Mouse (Mus musculus): Measurements from ENCODE around the gene Zfp12. TPM values are rescaled to one million over a fixed set of nuclear protein-coding genes. Genes with fewer than 3 reads are reported as not detected.
"Not testable (repeated sequence)": the region's sequence is repeated elsewhere in the genome, so short reads cannot be mapped to it uniquely, and the experiment has no call there.

The Zfp12 gene
- polyA plus RNA-seq (2012; rRNA removed), result 20.2 and 22.5 TPM in 2 replicates

DNA sequence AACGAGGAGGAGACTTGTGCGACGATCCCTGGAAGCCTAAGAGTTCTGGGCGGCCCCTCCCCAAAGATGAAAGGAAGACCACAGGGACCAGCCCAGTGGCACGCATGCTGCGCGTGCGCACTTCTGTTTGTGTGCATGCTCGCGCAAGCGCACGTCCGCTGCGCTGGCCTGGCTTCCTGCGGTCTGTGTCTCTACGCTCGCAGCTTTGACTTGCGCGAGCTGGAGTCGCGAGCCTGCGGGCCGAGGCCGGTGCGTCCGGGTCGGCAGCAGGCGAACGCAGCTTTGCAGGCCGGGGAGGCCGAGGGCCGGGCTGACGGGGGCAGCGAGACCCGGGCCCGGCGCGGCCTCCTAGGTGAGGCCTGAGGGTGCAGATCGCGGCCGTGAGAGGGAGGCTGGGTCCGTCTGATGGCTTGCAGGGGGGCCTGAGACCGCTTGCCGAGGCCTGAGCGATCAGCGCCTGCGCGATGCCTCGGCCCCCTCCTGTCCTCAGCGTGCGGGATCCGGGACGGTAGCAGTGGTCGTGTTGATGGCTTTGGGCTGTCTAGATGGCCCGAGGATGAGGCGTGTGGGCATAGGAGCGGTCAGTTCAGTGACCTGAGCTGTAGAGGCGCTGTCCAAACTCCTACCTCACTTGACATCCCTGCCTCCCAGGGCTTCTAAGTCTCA lies at the start of gene Zfp12:
Zfp12 (plus strand) TSS at position 136 of the 666 bp plus-strand sequence.
- peak; percentile 93 to 97 for DNase-seq (ENCODE audit: extremely low spot score in 1 of 2, low spot score in 1 of 2)

DNA sequence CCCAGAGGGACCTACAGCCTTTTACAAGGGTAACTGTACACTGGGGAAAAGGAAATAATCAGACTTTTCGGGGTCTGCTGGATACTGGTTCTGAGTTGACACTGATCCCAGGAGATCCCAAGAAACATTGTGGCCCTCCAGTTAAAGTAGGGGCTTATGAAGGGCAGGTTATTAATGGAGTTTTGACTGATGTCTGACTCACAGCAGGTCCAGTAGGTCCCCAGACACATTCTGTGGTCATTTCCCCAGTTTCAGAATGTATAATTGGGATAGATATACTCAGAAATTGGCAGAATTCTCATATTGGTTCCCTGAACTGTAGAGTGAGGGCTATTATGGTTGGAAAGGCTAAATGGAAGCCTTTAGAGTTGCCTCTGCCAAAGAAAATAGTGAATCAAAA lies 46.9 kb upstream of the Zfp12 start:
- DNase-seq (ENCODE audit: extremely low spot score in 1 of 2, low spot score in 1 of 2), result not testable (repeated sequence)

DNA sequence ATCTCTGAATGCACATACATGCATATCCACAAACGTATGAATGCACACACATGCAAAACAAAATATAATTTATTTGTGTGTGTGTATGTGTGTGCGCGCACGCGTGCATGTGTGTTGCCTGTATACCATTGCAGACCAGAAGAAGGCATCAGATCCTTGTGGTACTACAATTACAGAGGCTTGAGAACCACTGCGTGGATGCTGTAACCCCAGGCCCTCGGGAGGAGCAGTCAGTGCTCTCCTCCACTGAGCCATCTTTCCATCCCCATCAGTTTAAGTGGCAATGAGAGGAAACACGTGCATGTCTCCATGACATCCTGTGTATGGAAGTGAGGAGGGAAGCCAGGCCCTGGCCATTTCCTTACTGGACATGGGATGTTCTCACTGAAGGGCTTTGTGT lies 42.2 kb upstream of the Zfp12 start:
- no peak for DNase-seq (ENCODE audit: extremely low spot score in 1 of 2, low spot score in 1 of 2)

DNA sequence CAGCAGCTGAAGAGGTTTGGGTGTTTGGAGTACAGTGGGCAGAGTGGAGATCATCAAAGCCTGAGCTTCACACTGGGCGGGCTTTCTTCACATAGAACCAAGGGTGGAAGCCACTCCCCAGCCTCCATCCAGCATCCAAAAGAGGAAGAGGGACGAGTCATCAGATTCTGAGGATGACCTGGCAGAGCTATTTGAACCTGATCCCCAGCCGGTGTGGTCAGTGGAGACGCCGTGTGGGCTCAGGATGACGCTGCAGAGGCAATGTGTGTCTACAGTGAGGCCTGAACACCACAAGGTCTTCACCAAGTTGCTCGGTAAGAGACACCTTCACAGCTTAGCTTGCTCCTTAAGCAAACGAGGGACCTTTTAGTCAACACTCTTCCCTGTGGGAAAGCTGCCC lies 40.2 kb upstream of the Zfp12 start:
- not testable (repeated sequence) for DNase-seq (ENCODE audit: extremely low spot score in 1 of 2, low spot score in 1 of 2)

DNA sequence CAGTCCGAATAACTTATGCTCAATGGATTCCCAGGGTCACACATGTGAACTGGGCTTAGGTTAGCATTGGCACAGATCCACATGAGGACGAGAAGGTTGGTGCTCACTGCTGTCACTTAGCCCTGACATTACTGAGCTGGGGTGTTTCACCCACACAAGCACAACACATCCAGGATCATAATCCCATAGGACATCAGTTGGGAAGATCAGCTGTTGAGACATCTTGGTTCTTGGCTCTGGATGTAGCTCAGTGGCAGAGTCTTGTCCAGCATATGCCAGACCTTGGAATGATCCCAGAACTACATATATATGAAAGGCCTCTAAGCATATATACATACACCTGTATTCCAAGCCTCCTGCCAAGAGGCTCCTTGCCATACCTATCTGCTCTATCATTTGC lies 39.8 kb upstream of the Zfp12 start:
- no peak for DNase-seq (ENCODE audit: extremely low spot score in 1 of 2, low spot score in 1 of 2)

DNA sequence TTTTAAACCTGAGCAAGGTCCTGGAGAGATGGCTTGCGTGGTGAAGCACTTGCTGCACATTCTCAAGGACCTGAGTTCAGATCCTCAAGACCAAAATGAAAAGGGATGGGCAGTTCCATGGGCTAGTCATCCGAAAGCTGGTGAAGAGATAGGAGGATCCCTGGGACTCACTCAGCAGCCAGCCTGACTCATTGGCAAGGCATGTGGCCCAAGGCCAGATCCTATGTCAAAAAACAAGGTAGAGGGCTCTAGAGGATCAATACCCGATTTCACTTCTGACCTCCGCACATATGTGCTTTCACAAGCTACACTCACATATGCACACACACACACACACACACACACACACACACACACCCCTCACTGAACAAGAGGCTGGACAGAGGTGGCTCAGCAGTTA lies 38.5 kb upstream of the Zfp12 start:
- no peak for DNase-seq (ENCODE audit: extremely low spot score in 1 of 2, low spot score in 1 of 2)

DNA sequence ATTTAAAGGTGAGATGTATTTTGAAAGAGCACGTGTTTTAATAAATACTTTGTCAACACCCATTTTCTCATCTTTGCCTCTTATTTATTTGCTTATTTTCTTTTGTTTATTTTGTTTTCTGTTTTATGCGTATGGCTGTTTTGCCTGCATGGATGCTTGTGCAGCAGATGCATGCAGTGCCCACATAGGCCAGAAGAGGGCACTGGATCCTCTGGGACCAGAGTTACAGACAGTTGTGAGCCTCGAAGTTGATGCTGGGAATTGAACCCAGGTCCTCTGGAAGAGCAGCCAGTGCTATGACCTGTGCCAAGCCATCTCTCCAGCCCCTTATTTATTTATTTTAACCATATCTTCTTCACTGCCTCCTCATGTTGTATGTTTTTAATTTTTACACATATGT lies 29.9 kb upstream of the Zfp12 start:
- DNase-seq (ENCODE audit: extremely low spot score in 1 of 2, low spot score in 1 of 2), result no peak

DNA sequence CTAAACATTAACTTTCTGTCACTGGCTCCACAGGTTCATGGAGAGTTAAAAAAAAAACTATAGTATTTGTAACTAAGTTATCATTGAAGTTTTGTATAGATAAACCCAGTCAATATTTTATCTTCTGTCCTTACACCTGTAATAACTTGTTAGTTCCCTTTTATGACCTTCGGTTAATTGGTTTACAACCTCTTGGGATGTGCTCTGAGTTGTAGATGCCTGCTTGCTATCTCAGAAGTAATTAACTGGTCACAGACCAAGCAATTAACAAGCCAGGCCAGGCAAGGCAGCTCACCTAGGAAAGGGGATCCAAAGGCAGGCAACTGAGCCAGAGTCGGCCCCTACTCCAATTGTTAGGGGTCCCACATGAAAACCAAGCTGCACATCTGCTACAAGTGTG lies 21.1 kb upstream of the Zfp12 start:
- no peak for DNase-seq (ENCODE audit: extremely low spot score in 1 of 2, low spot score in 1 of 2)

DNA sequence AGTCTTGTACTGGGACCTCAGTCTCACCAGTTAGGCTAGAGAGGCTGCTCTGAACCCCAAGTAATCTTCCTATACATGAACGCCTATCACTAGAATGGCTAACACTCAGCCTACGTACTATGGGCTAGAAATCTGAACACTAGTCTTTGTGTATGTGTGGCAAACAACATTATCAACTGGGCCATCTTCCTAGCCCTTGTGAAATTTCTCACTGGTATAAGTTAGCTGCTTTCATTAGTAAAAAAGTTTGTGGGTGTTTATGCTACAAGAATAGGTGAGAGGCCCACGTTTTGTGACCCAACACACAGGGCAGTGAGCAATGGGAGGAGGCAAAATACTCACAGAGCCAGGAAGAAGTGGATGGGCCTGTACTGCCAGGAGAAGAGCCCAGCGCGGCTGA lies 14.0 kb upstream of the Zfp12 start:
- no peak for DNase-seq (ENCODE audit: extremely low spot score in 1 of 2, low spot score in 1 of 2)

DNA sequence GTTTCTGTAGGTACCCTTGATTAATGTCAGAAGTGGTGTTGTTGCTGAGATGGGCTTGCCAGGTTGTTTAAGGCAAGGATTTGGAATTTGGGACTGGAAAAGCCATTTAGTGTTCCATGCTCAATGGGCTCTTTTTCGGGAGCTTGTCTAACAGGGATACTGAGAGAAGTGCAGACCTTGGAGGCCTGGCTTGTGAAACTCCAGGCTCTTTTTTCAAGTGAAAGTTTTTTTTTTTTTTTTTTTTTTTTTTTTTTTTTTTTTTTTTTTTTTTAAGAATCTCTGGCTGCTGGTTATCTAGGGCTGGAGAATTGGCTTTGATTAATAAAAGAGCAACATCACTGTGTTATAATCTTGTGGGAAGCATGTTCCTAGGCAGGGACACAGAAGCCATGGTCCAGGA lies 12.7 kb upstream of the Zfp12 start:
- DNase-seq (ENCODE audit: extremely low spot score in 1 of 2, low spot score in 1 of 2), result no peak

DNA sequence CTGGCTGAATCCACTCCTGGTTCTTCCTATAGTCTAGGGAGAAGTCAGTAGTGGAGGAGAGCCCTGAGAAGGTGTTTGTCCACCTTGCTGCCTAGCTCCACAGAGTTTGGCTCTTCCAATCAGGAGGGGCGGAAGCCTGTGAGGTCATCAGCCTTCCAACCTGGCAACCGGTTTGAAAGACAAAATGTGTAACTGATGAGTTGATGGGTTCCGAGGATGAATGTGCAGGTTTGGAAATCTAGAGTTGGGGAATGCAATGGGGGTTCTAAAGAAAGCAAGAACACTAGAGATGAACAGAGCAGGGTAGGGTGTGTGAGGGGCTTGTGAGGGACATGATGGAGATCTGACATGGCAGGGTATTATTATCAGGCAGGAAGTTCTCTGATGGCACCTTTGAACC lies 8.2 kb upstream of the Zfp12 start, which contains the start of gene Spdye4a:
Spdye4a (minus strand) TSS at position 101 of the 400 bp plus-strand sequence.
- DNase-seq (ENCODE audit: extremely low spot score in 1 of 2, low spot score in 1 of 2), result no peak

DNA sequence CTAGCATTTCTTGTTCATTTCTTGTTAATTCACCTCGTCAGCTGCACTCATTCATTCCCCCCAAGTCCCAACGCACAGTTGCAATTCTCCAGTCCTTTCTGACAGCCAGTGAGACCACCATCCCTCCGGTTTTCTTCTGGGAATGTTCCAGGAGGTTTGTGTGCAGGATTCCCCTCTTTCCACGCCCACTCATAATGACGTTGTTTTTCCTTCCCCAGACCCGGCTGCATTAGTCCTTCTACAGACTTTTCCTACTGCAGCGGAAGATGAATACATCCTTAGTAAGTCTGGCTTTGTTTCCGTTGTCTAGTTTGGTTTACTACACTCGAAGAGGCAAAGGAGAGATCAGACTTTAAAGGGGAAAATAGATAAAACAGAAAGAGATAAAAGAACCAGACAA lies 1.1 kb downstream of the Zfp12 start:
- no peak for DNase-seq (ENCODE audit: extremely low spot score in 1 of 2, low spot score in 1 of 2)

DNA sequence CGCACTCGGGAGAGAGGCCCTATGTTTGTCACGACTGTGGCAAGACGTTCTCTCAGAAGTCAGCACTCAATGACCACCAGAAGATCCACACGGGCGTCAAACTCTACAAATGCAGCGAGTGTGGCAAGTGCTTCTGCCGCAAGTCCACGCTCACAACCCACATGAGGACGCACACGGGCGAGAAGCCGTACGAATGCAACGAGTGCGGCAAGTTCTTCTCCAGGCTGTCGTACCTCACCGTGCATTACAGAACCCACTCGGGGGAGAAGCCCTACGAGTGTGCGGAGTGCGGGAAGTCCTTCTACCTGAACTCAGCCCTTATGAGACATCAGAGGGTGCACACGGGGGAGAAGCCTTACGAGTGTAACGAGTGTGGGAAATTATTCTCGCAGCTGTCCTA lies 10.0 kb downstream of the Zfp12 start:
- no peak for DNase-seq (ENCODE audit: extremely low spot score in 1 of 2, low spot score in 1 of 2)

DNA sequence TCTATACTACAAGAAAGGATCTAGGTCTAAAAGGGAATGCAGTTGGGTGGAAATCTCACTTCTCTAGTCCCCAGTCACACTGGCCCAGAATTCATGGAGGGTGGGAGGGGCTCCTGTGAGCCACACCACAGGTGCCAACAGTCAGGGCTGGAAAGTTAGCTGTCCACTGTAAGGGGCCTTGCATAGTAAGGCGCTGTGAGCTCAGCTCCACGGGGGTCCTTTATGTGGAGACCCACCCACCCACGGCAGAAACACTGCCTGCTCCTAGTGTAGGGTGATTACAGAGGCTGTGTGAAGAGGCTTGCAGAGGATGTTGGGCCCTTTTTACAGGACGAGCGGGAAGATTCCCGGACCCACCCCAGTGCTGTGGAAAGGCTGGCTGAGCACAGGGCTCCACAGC lies 17.1 kb downstream of the Zfp12 start:
- DNase-seq (ENCODE audit: extremely low spot score in 1 of 2, low spot score in 1 of 2), result no peak

DNA sequence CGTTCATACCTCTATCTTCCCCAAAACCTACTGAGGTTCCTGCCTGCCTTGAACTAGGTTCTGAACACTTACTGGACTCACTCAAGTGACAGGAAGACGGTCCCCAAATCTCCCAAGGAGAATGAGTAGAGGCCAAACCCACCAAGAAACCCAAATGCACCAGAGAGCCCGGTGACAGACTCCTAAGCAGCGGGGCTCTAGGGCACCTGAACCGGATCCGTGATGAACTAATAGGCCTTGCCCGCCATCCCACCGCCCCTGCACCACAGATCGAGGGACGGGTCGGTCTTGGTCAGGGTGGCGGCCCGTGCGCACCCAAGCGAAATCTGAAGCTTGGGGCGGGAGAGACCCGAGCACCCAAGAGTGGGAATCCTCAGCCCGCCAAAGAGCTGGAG lies 17.8 kb downstream of the Zfp12 start:
- no peak for DNase-seq (ENCODE audit: extremely low spot score in 1 of 2, low spot score in 1 of 2)

DNA sequence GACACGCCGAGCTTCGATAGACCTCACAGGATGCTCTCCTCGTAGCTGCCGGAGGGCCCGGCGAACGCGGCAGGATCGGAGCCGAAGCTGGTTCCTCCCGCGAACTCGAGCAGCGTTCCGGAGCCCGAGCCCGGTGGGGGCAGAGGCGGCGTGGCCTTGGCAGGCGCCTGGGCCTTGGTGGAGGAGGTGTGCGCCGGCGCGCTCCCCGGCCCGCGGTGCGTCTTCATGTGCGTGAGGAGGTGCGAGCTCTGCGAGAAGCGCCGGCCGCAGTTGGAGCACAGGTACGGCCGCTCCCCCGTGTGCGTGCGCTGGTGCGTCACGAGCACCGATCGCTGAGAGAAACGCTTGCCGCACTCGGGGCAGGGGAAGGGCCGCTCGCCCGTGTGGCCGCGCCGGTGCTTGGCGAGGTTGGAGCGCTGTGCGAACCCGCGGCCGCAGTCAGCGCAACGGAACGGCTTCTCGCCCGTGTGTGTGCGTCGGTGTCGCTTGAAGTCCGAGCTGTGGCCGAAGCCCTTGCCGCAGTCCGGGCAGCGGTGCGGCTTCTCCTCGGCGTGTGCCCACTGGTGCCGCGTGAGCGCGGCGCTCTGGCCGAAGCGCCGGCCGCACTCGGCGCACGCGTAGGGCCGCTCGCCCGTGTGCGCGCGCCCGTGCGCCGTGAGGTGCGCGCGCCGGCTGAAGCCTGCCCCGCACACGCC lies 18.4 kb downstream of the Zfp12 start:
- DNase-seq (ENCODE audit: extremely low spot score in 1 of 2, low spot score in 1 of 2), result no peak

DNA sequence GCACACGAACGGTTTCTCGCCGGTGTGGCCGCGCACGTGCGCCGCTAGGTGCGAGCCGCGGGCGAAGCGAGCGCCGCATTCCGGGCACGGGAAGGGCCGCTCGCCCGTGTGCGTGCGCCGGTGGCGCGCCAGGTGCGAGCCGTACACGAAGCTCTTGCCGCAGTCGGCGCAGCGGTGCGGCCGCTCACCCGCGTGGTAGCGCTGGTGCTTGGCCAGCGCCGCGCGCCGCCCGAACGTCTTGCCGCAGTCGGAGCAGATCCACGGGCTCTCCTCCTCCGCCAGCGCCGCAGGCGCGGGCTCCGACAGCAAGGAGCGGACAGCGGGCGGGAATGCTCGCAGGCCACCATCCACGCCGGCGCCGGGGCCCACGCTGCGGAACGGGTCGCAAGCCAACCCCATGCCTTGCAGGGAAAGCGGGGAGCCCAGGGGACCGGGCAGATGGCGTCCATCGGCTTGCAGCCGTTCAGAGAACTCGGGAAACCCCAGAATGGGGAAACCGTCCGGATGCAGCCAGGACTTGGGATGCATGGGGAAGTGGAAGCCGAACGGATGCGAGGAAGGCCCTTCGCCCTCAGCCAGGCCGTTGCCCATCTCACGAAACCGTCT lies 19.0 kb downstream of the Zfp12 start:
- DNase-seq (ENCODE audit: extremely low spot score in 1 of 2, low spot score in 1 of 2), result no peak

DNA sequence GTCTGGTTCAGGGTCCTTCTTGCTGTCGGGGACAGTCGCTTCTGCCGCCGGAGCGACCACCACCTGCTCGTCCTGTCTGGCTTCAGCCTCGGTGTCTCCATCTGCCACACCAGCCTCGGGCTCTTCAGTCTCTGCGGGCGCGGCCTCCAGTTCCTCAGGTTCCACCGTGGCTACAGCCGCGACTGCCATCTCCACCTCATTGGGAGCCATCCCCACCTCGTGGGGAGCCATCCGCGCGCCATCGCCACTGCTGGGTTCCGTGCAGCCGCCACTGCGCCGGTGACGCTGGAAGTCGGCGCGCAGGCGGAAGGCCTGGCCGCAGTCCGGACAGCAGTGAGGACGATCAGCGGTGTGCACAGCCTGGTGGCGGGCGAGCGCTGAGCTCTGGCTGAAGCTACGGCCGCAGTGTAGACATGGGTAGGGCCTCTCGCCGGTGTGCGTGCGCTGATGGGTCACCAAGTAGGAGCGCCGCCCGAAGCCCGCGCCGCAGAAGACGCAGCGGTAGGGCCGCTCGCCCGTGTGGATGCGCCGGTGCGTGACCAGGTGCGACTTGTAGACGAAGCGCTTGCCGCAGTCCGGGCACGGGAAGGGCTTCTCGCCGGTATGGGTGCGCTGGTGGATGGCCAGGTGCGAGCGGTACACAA lies 19.6 kb downstream of the Zfp12 start:
- no peak for DNase-seq (ENCODE audit: extremely low spot score in 1 of 2, low spot score in 1 of 2)

DNA sequence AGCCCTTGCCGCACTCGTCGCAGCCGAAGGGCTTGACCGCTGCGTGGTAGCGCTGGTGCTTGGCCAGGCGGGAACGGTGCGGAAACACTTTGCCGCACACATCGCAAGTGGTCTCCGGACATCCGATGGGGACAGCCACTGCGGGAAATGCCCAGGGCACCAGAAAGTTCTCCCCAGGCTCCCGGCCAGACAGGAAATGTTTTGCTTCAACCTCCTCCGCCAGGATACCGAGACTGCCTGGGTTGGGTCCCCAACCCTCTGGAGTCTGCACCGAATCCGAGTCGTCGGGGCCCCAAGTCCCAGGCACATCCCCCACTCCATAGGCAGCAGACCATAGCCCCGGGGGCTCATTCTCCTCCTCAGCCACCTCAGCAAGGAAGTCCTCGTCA lies 20.2 kb downstream of the Zfp12 start:
- no peak for DNase-seq (ENCODE audit: extremely low spot score in 1 of 2, low spot score in 1 of 2)

DNA sequence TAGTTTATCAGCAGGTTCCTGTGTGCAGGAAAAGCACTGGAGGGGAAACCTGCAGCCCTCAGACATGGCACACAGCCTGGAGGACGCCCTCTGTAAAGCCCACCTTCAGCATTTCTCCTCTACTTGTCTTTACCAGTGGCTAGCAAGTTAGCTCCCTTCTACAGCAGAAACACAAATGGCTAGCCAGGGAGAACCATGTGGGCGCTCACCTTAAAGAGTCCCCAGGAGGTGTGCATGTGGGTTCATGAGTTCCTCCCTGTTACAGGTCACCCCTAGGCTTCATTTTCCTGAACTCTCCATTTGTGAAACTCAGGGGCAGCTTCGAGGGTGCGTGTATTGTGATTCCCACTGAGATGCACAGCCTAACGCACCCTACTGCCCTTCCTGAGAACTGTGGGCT lies 20.8 kb downstream of the Zfp12 start:
- no peak for DNase-seq (ENCODE audit: extremely low spot score in 1 of 2, low spot score in 1 of 2)

DNA sequence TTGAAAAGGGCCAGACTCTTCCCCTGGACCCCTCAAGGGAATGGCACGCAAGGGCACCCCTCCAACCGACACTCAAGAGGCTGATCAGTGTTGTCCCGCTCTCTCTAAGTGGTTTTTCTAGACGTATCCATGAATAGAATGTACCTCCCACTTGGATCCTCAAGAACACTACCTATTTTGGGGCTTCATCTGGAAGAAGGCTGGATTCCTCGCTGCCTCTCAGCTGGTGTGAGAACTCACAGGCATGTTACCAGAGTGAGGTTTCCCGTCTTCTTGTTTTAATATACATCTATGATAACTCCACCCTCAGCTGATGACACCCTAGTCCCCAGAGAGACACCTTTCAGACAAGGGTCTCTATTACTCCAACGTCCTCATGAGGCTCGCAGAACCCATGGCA lies 26.7 kb downstream of the Zfp12 start:
- DNase-seq (ENCODE audit: extremely low spot score in 1 of 2, low spot score in 1 of 2), result peak; percentile 58 to 73

DNA sequence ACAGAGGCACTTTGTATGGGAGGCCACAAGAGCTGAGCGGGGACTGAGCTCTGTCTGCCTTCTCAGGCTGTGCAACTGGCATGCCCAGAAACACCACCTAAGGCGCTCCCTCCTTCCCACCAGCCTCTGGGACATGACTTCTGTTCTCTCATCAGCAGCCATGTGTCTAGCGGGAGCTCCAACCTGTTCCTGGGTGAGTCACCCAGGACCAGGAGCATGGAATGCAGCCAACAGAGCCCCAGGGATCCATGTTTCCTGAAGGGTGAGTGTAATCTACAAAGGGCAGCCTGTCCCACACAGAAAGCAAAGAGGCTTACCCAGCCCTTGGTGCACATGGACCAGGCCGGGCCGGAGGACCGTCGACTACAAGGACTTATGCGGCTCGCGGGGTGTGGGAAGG lies 29.7 kb downstream of the Zfp12 start:
- peak in 1 of 2 experiments; percentile 43 for DNase-seq (ENCODE audit: extremely low spot score in 1 of 2, low spot score in 1 of 2)

Data from frontal cortex, adult 2 months (tissue).